Mouse (Mus musculus): Measurements from ENCODE around the gene Fcf1.

Gene Fcf1

GRCm38 (mm10) chr12:84970428-84971096, at the start of gene Fcf1, which contains the start of gene Arel1:
TSS of gene Fcf1 (plus strand) at chr12:84970897.
TSS of gene Arel1 (minus strand) at chr12:84970900.
- peak; percentile 87 to 89 for DNase-seq (ENCODE audit: low spot score in 2 of 2)

GRCm38 (mm10) chr12:84921881-84922419, 48.7 kb upstream of the Fcf1 start:
- no peak for DNase-seq (ENCODE audit: low spot score in 2 of 2)

GRCm38 (mm10) chr12:84924324-84924723, 46.4 kb upstream of the Fcf1 start:
- DNase-seq (ENCODE audit: low spot score in 2 of 2): no peak

- no peak for DNase-seq (ENCODE audit: low spot score in 2 of 2)
These were observed 44.2 kb upstream of the Fcf1 start for GRCm38 (mm10) chr12:84926542-84926941.

- DNase-seq (ENCODE audit: low spot score in 2 of 2): no peak
These were observed 38.5 kb upstream of the Fcf1 start for GRCm38 (mm10) chr12:84932210-84932609.

GRCm38 (mm10) chr12:84935343-84935742, 35.4 kb upstream of the Fcf1 start:
- DNase-seq (ENCODE audit: low spot score in 2 of 2): no peak

GRCm38 (mm10) chr12:84939117-84939516, 31.6 kb upstream of the Fcf1 start:
- DNase-seq (ENCODE audit: low spot score in 2 of 2): no peak

- DNase-seq (ENCODE audit: low spot score in 2 of 2): no peak
These were observed 30.4 kb upstream of the Fcf1 start for GRCm38 (mm10) chr12:84940343-84940742.

GRCm38 (mm10) chr12:84941717-84942116, 29.0 kb upstream of the Fcf1 start:
- no peak for DNase-seq (ENCODE audit: low spot score in 2 of 2)

GRCm38 (mm10) chr12:84943006-84943952, 27.4 kb upstream of the Fcf1 start:
- DNase-seq (ENCODE audit: low spot score in 2 of 2): peak; percentile 38 to 50

GRCm38 (mm10) chr12:84944150-84944812, 26.4 kb upstream of the Fcf1 start:
- no peak for DNase-seq (ENCODE audit: low spot score in 2 of 2)

GRCm38 (mm10) chr12:84944813-84945553, 25.7 kb upstream of the Fcf1 start:
- no peak for DNase-seq (ENCODE audit: low spot score in 2 of 2)

- DNase-seq (ENCODE audit: low spot score in 2 of 2): no peak
These were observed 22.7 kb upstream of the Fcf1 start for GRCm38 (mm10) chr12:84947894-84948583.

GRCm38 (mm10) chr12:84948584-84949285, 22.0 kb upstream of the Fcf1 start:
- peak in 1 of 2 experiments; percentile 39 for DNase-seq (ENCODE audit: low spot score in 2 of 2)

GRCm38 (mm10) chr12:84950763-84951162, 19.9 kb upstream of the Fcf1 start:
- no peak for DNase-seq (ENCODE audit: low spot score in 2 of 2)

- DNase-seq (ENCODE audit: low spot score in 2 of 2): no peak
These were observed 19.2 kb upstream of the Fcf1 start for GRCm38 (mm10) chr12:84951531-84951930.

GRCm38 (mm10) chr12:84952351-84952750, 18.3 kb upstream of the Fcf1 start:
- no peak for DNase-seq (ENCODE audit: low spot score in 2 of 2)

- no peak for DNase-seq (ENCODE audit: low spot score in 2 of 2)
These were observed 14.4 kb upstream of the Fcf1 start for GRCm38 (mm10) chr12:84956317-84956716.

GRCm38 (mm10) chr12:84958794-84959356, 11.8 kb upstream of the Fcf1 start:
- DNase-seq (ENCODE audit: low spot score in 2 of 2): no peak

GRCm38 (mm10) chr12:84962606-84963005, 8.1 kb upstream of the Fcf1 start:
- no peak for DNase-seq (ENCODE audit: low spot score in 2 of 2)

Measured in heart, adult 9 months (tissue).